Mouse (Mus musculus): ENCODE measurements around the gene Mgat3. TPM values are rescaled to one million over a fixed set of nuclear protein-coding genes. Genes with fewer than 3 reads are reported as not detected.

The Mgat3 gene
- total RNA-seq, 2 experiments from 2014 or later: 1.6 to 2.3 TPM

- intact Hi-C loops (cut with DNase I): no loop called here
- DNase-seq: no peak
These were observed 1.0 kb downstream of the Mgat3 start for GRCm38 (mm10) chr15:80174598-80174875.

- intact Hi-C loops (cut with DNase I): no loop called here
- no peak for DNase-seq
These were observed 1.8 kb downstream of the Mgat3 start for GRCm38 (mm10) chr15:80175316-80175715.

GRCm38 (mm10) chr15:80175756-80176155 is 2.2 kb downstream of the Mgat3 start:
- DNase-seq: no peak
- intact Hi-C loops (cut with DNase I): no loop called here

GRCm38 (mm10) chr15:80181561-80181960 is 8.0 kb downstream of the Mgat3 start:
- DNase-seq: no peak

GRCm38 (mm10) chr15:80182072-80182700 is 8.7 kb downstream of the Mgat3 start:
- no peak for DNase-seq
- intact Hi-C loops (cut with DNase I): no loop called here

More at GRCm38 (mm10) chr15:80181561-80181960, 8.0 kb downstream of the Mgat3 start:
- intact Hi-C loops (cut with DNase I): no loop called here

GRCm38 (mm10) chr15:80188927-80189326 is 15.4 kb downstream of the Mgat3 start:
- intact Hi-C loops (cut with DNase I): no loop called here
- DNase-seq: no peak

- intact Hi-C loops (cut with DNase I): no loop called here
- no peak for DNase-seq
These were observed 16.6 kb downstream of the Mgat3 start for GRCm38 (mm10) chr15:80190075-80190474.

- DNase-seq: no peak
- intact Hi-C loops (cut with DNase I): no loop called here
These were observed 18.2 kb downstream of the Mgat3 start for GRCm38 (mm10) chr15:80191585-80192245.

- intact Hi-C loops (cut with DNase I): no loop called here
- DNase-seq: no peak
These were observed 18.7 kb downstream of the Mgat3 start for GRCm38 (mm10) chr15:80192246-80192585.

- intact Hi-C loops (cut with DNase I): no loop called here
- no peak for DNase-seq
These were observed 19.3 kb downstream of the Mgat3 start for GRCm38 (mm10) chr15:80192847-80193246.

- intact Hi-C loops (cut with DNase I): no loop called here
- no peak for DNase-seq
These were observed 26.0 kb downstream of the Mgat3 start for GRCm38 (mm10) chr15:80199556-80199955.

GRCm38 (mm10) chr15:80202111-80202775 is 28.7 kb downstream of the Mgat3 start:
- no peak for DNase-seq
- intact Hi-C loops (cut with DNase I): no loop called here

- DNase-seq: peak in 1 of 2 experiments; percentile 13
These were observed 29.9 kb downstream of the Mgat3 start for GRCm38 (mm10) chr15:80203406-80203805.

GRCm38 (mm10) chr15:80206057-80206565 is 32.6 kb downstream of the Mgat3 start:
- DNase-seq: no peak
- intact Hi-C loops (cut with DNase I): no loop called here

More at GRCm38 (mm10) chr15:80203406-80203805, 29.9 kb downstream of the Mgat3 start:
- intact Hi-C loops (cut with DNase I): no loop called here

GRCm38 (mm10) chr15:80208446-80208845 is 34.9 kb downstream of the Mgat3 start:
- DNase-seq: no peak
- intact Hi-C loops (cut with DNase I): no loop called here

- DNase-seq: no peak
- intact Hi-C loops (cut with DNase I): no loop called here
These were observed 40.2 kb downstream of the Mgat3 start for GRCm38 (mm10) chr15:80213688-80214087.

GRCm38 (mm10) chr15:80215716-80216479 is 42.4 kb downstream of the Mgat3 start:
- DNase-seq: peak; percentile 46 to 57
- intact Hi-C loops (cut with DNase I): no loop called here

GRCm38 (mm10) chr15:80216480-80216820 is 42.9 kb downstream of the Mgat3 start:
- intact Hi-C loops (cut with DNase I): no loop called here
- DNase-seq: no peak

- intact Hi-C loops (cut with DNase I): no loop called here
- no peak for DNase-seq
These were observed 44.0 kb downstream of the Mgat3 start for GRCm38 (mm10) chr15:80217476-80217875.

GRCm38 (mm10) chr15:80219211-80219610 is 45.7 kb downstream of the Mgat3 start:
- DNase-seq: peak; percentile 19 to 23
- intact Hi-C loops (cut with DNase I): no loop called here

All from heart, postnatal 10 days (tissue).